Mouse (Mus musculus) ES-Bruce4 (cell line): ENCODE measurements around the gene Trim17.

Source experiments
- CTCF ChIP-seq: IDR thresholded peaks from one replicate; pipeline ENCODE4 v1.8.1; 2011; ENCODE audit warnings: low read depth, low read length
- EP300 ChIP-seq: IDR thresholded peaks from 2 replicates; pipeline ENCODE4 v1.6.1; 2011; ENCODE audit warnings: low read depth, low read length; ENCODE audit not compliant: insufficient read depth
- POLR2A ChIP-seq: IDR thresholded peaks from one replicate; pipeline ENCODE4 v1.8.1; 2011; ENCODE audit warnings: low read length; ENCODE audit not compliant: insufficient read depth

DNA sequence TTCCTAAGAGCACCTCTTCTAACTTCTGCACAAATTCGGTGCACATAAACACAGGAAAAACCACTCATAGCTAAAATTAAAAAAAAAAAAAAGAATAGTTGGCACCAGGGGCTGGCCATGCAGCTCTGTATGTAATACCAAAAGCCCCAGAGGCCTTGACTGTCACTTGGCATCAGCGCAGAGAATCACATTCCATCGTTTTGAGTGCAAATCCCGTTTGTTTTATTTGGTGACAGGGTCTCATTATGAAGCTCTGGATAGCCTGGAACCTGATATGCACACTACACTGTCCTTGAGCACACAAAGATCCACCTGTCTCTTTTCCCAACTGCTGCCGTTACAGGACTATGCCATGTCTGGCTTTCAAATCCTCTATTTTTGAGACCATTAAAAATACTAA is 3.3 kb upstream of the Trim17 start:
- TF ChIP-seq CTCF (no peak), EP300 (no peak), POLR2A (no peak)
